Comparison of ENCODE assay signal across 8 mouse cellular contexts in genomic region chr5:114897374-114897793, GRCm38 (mm10). TPM values are rescaled to one million over a fixed set of nuclear protein-coding genes. Genes with fewer than 3 reads are reported as not detected.
DNase-seq lines count a peak whose midpoint lies in the region; ATAC-seq and TF ChIP-seq lines count a peak whose summit lies in the region.

No protein-coding gene starts in this region.

- peak; percentile 94 for ATAC-seq in CD4-positive, CD25-positive, alpha-beta regulatory T cell, adult 4 months
- peak; percentile 90 for ATAC-seq in activated CD4-positive, CD25-positive, alpha-beta regulatory T cell, adult 4 months

- no peak overlapping the region; the same call in 1 of the 2 replicates for H3K27ac ChIP-seq in heart, embryonic 10.5 days
- H3K27ac ChIP-seq in testis, adult 2 months (ENCODE audit: control insufficient read depth, insufficient read depth, low read depth, low read length) = peak overlapping the region; percentile 65

- H3K4me1 ChIP-seq in heart, embryonic 10.5 days = peaks cover 11% of the 10 kb centered on the region; the same call in 1 of the 2 replicates
- peaks cover 4% of the 10 kb centered on the region; the same call in 1 of the 2 replicates for H3K4me1 ChIP-seq in testis, adult 2 months (ENCODE audit: control insufficient read depth, insufficient read depth, low read length)

- H3K4me3 ChIP-seq in heart, embryonic 10.5 days = peak overlapping the region; percentile 23; the same call in 1 of the 2 replicates
- peak overlapping the region; percentile 30 for H3K4me3 ChIP-seq in testis, adult 2 months (ENCODE audit: control insufficient read depth, low read depth, low read length)

- no peak for TF ChIP-seq POLR2A in testis, adult 2 months (IDR thresholded peaks at IDR 0.05; ENCODE audit: control insufficient read depth, low read depth, low read length)

- no peaks in the 10 kb centered on the region for H3K36me3 ChIP-seq in heart, embryonic 10.5 days
- no peaks in the 10 kb centered on the region for H3K36me3 ChIP-seq in testis, adult 2 months (ENCODE audit: control insufficient read depth, insufficient read depth, low read length)

- 0 out of 2 replicates have a peak, but pooled peaks cover 6% of the 10 kb centered on the region for H3K27me3 ChIP-seq in heart, embryonic 10.5 days (ENCODE audit: insufficient read depth, poor library complexity, severe bottlenecking)
- H3K27me3 ChIP-seq in testis, adult 2 months (ENCODE audit: control insufficient read depth, insufficient read depth, low read length) = no peaks in the 10 kb centered on the region

- H3K9me3 ChIP-seq in heart, embryonic 10.5 days = no peaks in the 10 kb centered on the region

- TF ChIP-seq CTCF in testis, adult 2 months (IDR thresholded peaks at IDR 0.05; ENCODE audit: control insufficient read depth, insufficient read depth, insufficient replicate concordance, low read depth, low read length) = no peak

- no peak for DNase-seq in heart, embryonic 10.5 days (ENCODE audit: low spot score)
- DNase-seq in kidney, adult 9 months = peak; percentile 55
- DNase-seq in lung, postnatal 10 days = peak; percentile 47
- DNase-seq in frontal cortex, postnatal 10 days (ENCODE audit: low spot score in 2 of 2) = no peak
- no peak for DNase-seq in cerebellum, adult 11-12 months

- WGBS in heart, embryonic 10.5 days = 11% methylated on average over 7 of the region's 7 CpGs

RNA-seq across cellular contexts. Expression of gene Oasl2, which starts 0.6 kb away (rescaled TPM):
- polyA plus RNA-seq in CD4-positive, CD25-positive, alpha-beta regulatory T cell, adult 4 months (2017; shearing (Covaris generic)) = 10 to 100 TPM; 19.0 to 21.2 TPM
- 10 to 100 TPM in 1 of 2 experiments, 1 to 10 TPM in 1; 6.8 to 14.9 TPM for polyA plus RNA-seq in activated CD4-positive, CD25-positive, alpha-beta regulatory T cell, adult 4 months (2017; shearing (Covaris generic))
- polyA plus RNA-seq in heart, embryonic 10.5 days (2016; fragmentation: Nextera tagmentation; extraction: Ambion mirVana) = 1.1 and 1.7 TPM in 2 replicates
- polyA plus RNA-seq in testis, adult 2 months (2012; rRNA removed) = 3.9 and 4.4 TPM in 2 replicates

RNA-seq across cellular contexts. Expression of gene Oasl1, which starts 25.7 kb away (rescaled TPM):
- polyA plus RNA-seq in CD4-positive, CD25-positive, alpha-beta regulatory T cell, adult 4 months (2017; shearing (Covaris generic)) = 1 to 10 TPM; 5.8 to 9.1 TPM
- polyA plus RNA-seq in activated CD4-positive, CD25-positive, alpha-beta regulatory T cell, adult 4 months (2017; shearing (Covaris generic)) = 1 to 10 TPM; 1.7 to 4.1 TPM
- 0.31 TPM in 1 of 2 replicates, not detected in the other for polyA plus RNA-seq in heart, embryonic 10.5 days (2016; fragmentation: Nextera tagmentation; extraction: Ambion mirVana)
- polyA plus RNA-seq in testis, adult 2 months (2012; rRNA removed) = 3.0 and 4.2 TPM in 2 replicates

RNA-seq across cellular contexts. Expression of gene Gm9936, which starts 38.9 kb away (rescaled TPM):
- polyA plus RNA-seq in CD4-positive, CD25-positive, alpha-beta regulatory T cell, adult 4 months (2017; shearing (Covaris generic)) = not detected
- not detected for polyA plus RNA-seq in activated CD4-positive, CD25-positive, alpha-beta regulatory T cell, adult 4 months (2017; shearing (Covaris generic))
- not detected in 2 replicates for polyA plus RNA-seq in heart, embryonic 10.5 days (2016; fragmentation: Nextera tagmentation; extraction: Ambion mirVana)
- polyA plus RNA-seq in testis, adult 2 months (2012; rRNA removed) = not detected in 2 replicates

RNA-seq across cellular contexts. Expression of gene 4930519G04Rik, which starts 43.9 kb away (rescaled TPM):
- polyA plus RNA-seq in CD4-positive, CD25-positive, alpha-beta regulatory T cell, adult 4 months (2017; shearing (Covaris generic)) = not detected
- polyA plus RNA-seq in activated CD4-positive, CD25-positive, alpha-beta regulatory T cell, adult 4 months (2017; shearing (Covaris generic)) = not detected
- polyA plus RNA-seq in heart, embryonic 10.5 days (2016; fragmentation: Nextera tagmentation; extraction: Ambion mirVana) = not detected in 2 replicates
- 54.0 and 68.8 TPM in 2 replicates for polyA plus RNA-seq in testis, adult 2 months (2012; rRNA removed)

RNA-seq across cellular contexts. Expression of gene 2210016L21Rik, which starts 44.6 kb away (rescaled TPM):
- 10 to 100 TPM; 34.5 to 46.3 TPM for polyA plus RNA-seq in CD4-positive, CD25-positive, alpha-beta regulatory T cell, adult 4 months (2017; shearing (Covaris generic))
- polyA plus RNA-seq in activated CD4-positive, CD25-positive, alpha-beta regulatory T cell, adult 4 months (2017; shearing (Covaris generic)) = 10 to 100 TPM; 38.4 to 39.0 TPM
- 30.1 and 33.0 TPM in 2 replicates for polyA plus RNA-seq in heart, embryonic 10.5 days (2016; fragmentation: Nextera tagmentation; extraction: Ambion mirVana)
- 3.9 and 4.5 TPM in 2 replicates for polyA plus RNA-seq in testis, adult 2 months (2012; rRNA removed)

Comparison
In these comparisons a context has a peak if more than half of its experiments do, and no peak if none do; other contexts are left out.
1. DNase-seq: peak in kidney, adult 9 months (single experiment) and lung, postnatal 10 days (single experiment); none in heart, embryonic 10.5 days (single experiment), frontal cortex, postnatal 10 days (0 of 2) and cerebellum, adult 11-12 months (single experiment).